Mouse (Mus musculus): Measurements from ENCODE around the gene Aaas. TPM values are rescaled to one million over a fixed set of nuclear protein-coding genes. Genes with fewer than 3 reads are reported as not detected.

The Aaas gene
- polyA plus RNA-seq, 1 experiment from 2014 or later = 56.8 TPM

DNA sequence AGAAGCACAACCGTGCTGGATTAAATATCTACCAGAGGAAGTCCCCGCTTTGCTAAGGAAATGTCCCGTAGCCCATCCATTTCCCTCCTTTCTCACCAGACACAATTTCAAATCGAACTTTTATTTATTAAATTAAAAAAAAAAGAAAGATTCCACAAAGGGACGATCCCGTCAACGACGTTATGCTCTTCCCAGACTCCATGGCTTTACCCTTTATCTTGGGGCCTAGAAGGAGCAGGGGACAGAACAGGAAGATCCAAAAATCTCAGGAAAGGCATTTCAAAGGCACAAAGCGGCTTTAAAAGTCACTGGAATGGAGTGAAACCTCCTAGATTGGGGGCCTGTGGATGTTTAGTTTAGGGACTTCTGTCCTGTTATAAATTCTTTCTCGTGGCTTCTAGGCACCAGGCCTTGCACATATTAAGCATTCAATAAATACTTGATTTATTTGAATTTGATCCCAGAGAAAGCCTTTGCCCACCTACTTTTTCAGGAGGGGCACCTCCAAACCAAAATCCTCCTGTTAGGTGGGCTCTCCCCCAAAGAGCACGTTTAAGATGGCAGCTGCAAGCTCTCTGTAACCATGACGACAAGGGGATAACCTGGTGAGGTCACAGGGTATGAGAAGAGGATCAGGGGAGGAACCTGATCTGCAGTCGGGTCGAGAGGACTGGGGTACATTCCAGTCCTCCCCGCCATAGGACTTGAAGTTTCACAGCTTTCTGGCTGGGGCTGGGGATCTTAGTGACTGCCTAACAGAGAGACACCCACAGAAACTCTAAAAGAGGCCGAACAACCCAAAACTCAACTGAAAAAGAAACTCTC, 6.1 kb upstream of the Aaas start:
- no peak for DNase-seq (ENCODE audit: low spot score)

DNA sequence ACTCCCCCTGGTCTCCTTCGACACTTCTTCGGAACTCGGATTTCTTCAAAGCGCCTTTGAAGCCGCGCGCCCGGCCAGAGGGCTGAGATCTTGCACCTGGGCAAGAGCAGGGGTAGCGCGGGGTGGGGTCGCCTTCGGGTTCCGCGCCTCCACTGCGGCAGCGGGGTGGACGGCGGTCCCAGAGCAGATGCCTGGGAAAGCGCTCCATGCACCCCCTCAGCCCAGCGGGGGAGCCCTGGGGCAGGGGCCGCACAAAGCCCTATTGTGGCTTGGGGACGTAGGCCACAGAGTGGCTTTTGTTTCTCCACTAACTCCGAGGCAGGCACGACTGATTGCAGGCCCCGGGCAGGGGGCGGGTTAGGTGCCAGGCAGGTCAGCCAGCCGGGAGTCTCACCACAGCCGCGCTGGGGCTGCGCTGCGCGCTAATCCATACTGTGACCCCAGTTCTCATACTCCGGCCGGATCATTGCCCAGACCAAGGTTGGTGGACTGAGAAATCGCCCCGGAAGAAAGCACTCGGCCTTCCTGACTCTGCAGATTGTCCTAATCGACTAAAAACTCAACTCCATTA, 5.4 kb upstream of the Aaas start:
- no peak for DNase-seq (ENCODE audit: low spot score)

GRCm38 (mm10) chr15:102355134-102355870, 4.7 kb upstream of the Aaas start:
- DNase-seq (ENCODE audit: low spot score) = no peak

DNA sequence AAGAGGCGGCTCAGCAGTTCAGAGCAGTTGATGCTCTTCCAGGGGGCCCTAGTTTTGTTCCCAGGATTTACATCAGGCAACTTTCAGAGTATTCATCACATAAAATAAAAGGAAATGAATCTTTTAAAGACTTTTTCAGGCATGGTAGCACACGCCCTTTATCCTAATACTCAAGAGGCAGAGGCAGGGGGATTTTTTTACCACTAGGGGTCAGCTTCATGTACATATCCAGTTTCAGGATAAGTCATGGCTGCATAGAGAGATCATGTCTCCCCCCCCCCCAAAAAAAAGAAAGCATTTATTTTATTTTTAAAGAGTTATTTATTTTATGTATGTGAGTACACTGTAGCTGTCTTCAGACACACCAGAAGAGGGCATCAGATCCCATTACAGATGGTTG, 3.4 kb upstream of the Aaas start:
- no peak for DNase-seq (ENCODE audit: low spot score)

DNA sequence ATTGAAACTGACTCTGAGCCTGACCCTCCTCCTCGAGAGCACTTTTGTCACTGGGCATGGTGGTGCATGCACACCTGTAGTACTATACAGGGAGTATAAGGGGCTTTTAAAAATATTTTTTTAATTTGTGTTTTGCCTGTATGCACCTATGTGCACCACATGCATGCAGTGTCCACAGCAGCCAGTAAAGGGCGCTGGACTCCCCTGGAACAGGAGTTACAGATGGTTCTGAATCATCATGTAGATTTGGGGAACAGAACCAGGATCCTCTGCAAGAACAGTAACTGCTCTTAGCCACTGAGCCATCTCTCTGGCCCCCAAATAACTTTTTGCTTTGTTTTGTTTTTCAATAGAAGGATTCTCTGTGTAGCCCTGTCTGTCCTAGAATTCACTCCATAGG, 1.6 kb upstream of the Aaas start:
- no peak for DNase-seq (ENCODE audit: low spot score)

- DNase-seq (ENCODE audit: low spot score) = no peak
Measured at GRCm38 (mm10) chr15:102350942-102351291, 346 bp upstream of the Aaas start.

GRCm38 (mm10) chr15:102346444-102346843, 4.1 kb downstream of the Aaas start:
- DNase-seq (ENCODE audit: low spot score) = no peak

- no peak for DNase-seq (ENCODE audit: low spot score)
Measured at GRCm38 (mm10) chr15:102344490-102344889, 6.1 kb downstream of the Aaas start.

- peak; percentile 61 for DNase-seq (ENCODE audit: low spot score)
Measured at GRCm38 (mm10) chr15:102341580-102341979, 9.0 kb downstream of the Aaas start.

DNA sequence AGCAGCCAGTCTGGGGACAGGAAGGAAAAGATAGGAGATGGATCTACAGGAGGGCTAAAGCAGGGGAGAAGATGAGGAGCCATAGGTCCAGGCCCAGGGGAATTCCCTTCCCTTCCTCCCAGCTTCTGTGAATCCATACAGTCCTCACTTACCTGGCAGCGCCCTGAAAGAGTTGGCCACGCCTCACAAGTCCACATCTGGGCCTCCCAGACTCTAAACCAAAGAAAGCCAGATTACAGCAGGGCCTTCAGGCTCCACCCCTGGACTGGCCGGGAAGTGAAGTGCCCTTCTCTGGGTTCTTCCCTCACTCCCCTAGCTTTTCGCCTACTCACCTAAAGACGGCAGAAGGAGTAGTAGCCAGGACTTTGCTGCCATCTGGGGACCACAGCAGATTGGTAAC, 11.0 kb downstream of the Aaas start:
- no peak for DNase-seq (ENCODE audit: low spot score)

DNA sequence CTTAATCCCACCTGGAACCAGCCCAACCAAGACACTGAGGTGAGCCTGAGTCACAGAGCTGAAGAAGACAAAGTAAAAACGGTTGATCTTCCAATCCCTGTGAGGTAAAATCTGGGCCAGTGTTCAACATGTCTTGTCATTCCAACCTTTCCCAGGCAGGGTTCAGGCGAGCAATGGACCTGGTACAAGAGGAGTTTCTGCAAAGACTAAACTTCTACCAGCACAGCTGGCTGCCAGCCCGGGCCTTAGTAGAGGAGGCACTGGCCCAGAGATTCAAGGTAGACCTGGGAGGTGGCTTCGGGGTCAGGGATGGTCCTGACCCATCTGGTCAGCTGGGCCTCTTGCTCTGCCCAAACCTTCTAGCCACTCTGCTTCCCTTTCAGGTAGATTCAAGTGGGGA, 13.6 kb downstream of the Aaas start:
- DNase-seq (ENCODE audit: low spot score) = no peak

DNA sequence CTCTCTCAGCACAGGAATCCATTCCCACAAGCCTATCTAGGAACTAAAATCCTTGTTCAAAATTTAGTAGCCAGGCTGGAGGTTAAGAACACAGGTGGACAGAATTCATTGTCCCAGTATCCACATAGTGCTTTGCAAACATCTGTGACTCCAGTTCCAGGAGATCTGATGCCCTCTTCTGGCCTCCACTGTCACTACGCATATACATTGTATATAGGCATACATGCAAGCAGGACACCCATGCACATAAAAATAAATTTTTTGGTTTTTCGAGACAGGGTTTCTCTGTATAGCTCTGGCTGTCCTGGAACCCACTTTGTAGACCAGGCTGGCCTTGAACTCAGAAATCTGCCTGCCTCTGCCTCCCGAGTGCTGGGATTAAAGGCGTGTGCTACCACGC, 14.6 kb downstream of the Aaas start:
- peak; percentile 43 for DNase-seq (ENCODE audit: low spot score)

DNA sequence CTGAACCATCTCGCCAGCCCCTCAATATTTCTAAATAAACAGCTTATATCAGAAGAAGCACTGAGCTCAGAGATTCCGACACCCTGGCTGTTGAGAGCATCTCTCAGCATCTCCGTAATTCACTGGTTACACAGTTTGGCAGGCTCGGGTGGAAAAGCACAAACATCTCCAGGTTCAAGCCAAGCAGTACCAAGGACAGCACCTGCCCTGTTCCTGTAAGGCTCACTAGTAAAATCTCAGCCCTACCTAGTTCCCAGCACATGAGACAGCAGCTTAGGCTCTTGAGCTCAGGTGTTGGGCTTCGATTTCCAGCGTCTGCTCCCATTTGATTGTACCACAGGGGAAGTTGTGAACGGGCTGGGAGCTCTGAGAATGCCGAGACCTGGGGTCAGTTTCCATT, 15.3 kb downstream of the Aaas start:
- no peak for DNase-seq (ENCODE audit: low spot score)

DNA sequence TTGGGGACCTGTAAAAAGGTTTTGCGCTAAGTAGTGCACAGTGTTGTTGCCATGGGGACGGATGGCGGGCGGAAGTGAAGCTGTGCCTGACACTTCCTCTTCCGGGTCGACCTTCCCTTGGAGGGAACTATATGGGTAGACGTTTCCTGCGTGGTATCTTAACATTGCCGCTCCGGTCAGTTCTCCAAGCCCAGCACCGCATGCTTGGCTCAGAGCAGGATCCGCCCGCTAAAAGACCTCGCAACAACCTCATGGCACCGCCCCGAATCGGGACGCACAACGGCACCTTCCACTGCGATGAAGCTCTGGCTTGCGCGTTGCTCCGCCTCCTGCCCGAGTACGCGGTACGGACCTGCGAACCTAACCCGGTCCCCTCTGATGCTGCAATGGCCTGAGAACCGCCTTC, 19.0 kb downstream of the Aaas start, which contains the start of gene Myg1:
Myg1 (plus strand) TSS at position 100 of the 406 bp plus-strand sequence.
- DNase-seq (ENCODE audit: low spot score) = peak; percentile 91

GRCm38 (mm10) chr15:102326892-102327291, 23.7 kb downstream of the Aaas start:
- no peak for DNase-seq (ENCODE audit: low spot score)

- peak; percentile 80 for DNase-seq (ENCODE audit: low spot score)
Measured at GRCm38 (mm10) chr15:102326022-102326576, 24.5 kb downstream of the Aaas start, which contains the start of gene Pfdn5. TSS of gene Pfdn5 (plus strand) at chr15:102326116.

DNA sequence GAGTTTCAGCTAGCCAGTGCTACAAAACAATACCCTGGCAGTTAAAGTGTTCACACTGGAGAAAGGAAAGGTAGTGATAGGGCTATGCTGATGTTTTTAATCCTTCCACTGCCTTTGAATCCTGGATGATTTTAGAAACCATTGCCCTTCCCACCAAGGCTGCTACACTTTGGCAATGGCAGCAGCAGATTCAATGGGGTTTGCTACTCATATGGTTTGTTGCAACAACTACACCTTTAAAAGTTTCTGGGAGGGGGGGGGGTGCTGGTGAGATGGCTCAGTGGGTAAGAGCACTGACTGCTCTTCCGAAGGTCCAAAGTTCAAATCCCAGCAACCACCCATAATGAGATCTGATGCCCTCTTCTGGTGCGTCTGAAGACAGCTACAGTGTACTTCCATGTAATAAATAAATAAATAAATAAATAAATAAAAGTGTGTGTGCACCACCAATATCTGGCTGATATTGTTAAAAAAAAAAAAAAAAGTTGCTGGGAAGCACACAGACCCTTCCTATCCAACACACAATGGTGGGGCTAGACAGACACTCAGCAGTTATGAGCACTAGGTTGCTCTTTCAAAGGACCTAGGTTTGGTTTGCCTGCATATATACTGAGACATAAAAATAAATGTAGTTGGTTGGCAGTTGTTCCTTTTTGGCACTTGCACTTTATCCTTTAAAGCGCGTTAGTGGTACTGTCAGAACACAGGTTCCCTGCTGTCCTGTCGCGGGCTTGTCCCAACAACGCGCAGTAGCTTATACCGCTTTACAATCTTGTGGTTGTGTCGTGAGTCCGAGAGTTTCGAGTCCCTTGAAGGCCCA, 25.7 kb downstream of the Aaas start:
- no peak for DNase-seq (ENCODE audit: low spot score)

DNA sequence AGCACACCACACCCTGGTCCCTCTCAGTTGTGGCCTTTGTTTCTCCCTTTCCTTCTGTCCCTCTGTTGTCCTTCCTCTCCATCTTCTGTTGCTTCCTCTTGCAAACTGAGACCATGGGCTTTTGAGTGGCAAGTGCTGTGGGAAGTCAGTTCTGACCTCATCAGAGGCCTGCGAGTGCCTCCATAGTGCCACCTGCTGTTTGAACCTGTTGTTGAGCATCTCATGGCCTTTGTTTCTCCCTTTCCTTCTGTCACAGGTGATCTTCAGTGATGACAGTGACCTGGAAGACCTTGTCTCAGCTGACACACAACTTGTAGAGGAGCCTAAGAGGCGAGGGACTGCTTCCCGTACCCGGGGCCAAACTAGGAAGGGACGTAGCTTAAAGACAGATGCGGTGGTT, 34.3 kb downstream of the Aaas start:
- peak; percentile 62 for DNase-seq (ENCODE audit: low spot score)

GRCm38 (mm10) chr15:102315292-102315691, 35.3 kb downstream of the Aaas start:
- DNase-seq (ENCODE audit: low spot score) = no peak

- DNase-seq (ENCODE audit: low spot score) = no peak
Measured at GRCm38 (mm10) chr15:102311489-102311888, 39.1 kb downstream of the Aaas start.

Measured in thymus, postnatal 0 days (tissue).